Mouse (Mus musculus) thymus, postnatal 36 days (tissue): Measurements from ENCODE around the gene Glra3.

Experiments
- DNase-seq, 2 experiments: peaks; one replicate each; pipeline ENCODE4 v3.0.0; 2022; ENCODE audit warnings: mixed read lengths in 2 of 2

Glra3 gene

GRCm38 (mm10) chr8:55939870-55940525, at the start of gene Glra3:
TSS of gene Glra3 (plus strand) at chr8:55940460.
- DNase-seq: no peak

GRCm38 (mm10) chr8:55906848-55907247, 33.4 kb upstream of the Glra3 start, which contains the start of gene Adam29:
TSS of gene Adam29 (minus strand) at chr8:55906948.
- DNase-seq: no peak

GRCm38 (mm10) chr8:55940526-55940880, 243 bp downstream of the Glra3 start:
- DNase-seq: no peak

GRCm38 (mm10) chr8:55964759-55965320, 24.6 kb downstream of the Glra3 start:
- DNase-seq: no peak

- DNase-seq: no peak
Observed at GRCm38 (mm10) chr8:55997859-55998258, 57.6 kb downstream of the Glra3 start.

- DNase-seq: no peak
Observed at GRCm38 (mm10) chr8:56054324-56054723, 114.1 kb downstream of the Glra3 start.

- DNase-seq: no peak
Observed at GRCm38 (mm10) chr8:56063081-56063480, 122.8 kb downstream of the Glra3 start.

- DNase-seq: no peak
Observed at GRCm38 (mm10) chr8:56070486-56071254, 130.4 kb downstream of the Glra3 start.

- no peak for DNase-seq
Observed at GRCm38 (mm10) chr8:56083654-56084053, 143.4 kb downstream of the Glra3 start.

GRCm38 (mm10) chr8:56094385-56094784, 154.1 kb downstream of the Glra3 start:
- DNase-seq: no peak

GRCm38 (mm10) chr8:56110296-56110695, 170.0 kb downstream of the Glra3 start:
- no peak for DNase-seq

- DNase-seq: no peak
Observed at GRCm38 (mm10) chr8:56129357-56129756, 189.1 kb downstream of the Glra3 start.

GRCm38 (mm10) chr8:56150697-56151096, 210.4 kb downstream of the Glra3 start:
- DNase-seq: no peak

- DNase-seq: no peak
Observed at GRCm38 (mm10) chr8:56151574-56151973, 211.3 kb downstream of the Glra3 start.

GRCm38 (mm10) chr8:56158966-56159365, 218.7 kb downstream of the Glra3 start:
- no peak for DNase-seq
